Mouse (Mus musculus): ENCODE results near the gene Syne3. TPM values are rescaled to one million over a fixed set of nuclear protein-coding genes. Genes with fewer than 3 reads are reported as not detected.

Gene Syne3
- polyA plus RNA-seq, 1 experiment from 2014 or later: 0.16 TPM

DNA sequence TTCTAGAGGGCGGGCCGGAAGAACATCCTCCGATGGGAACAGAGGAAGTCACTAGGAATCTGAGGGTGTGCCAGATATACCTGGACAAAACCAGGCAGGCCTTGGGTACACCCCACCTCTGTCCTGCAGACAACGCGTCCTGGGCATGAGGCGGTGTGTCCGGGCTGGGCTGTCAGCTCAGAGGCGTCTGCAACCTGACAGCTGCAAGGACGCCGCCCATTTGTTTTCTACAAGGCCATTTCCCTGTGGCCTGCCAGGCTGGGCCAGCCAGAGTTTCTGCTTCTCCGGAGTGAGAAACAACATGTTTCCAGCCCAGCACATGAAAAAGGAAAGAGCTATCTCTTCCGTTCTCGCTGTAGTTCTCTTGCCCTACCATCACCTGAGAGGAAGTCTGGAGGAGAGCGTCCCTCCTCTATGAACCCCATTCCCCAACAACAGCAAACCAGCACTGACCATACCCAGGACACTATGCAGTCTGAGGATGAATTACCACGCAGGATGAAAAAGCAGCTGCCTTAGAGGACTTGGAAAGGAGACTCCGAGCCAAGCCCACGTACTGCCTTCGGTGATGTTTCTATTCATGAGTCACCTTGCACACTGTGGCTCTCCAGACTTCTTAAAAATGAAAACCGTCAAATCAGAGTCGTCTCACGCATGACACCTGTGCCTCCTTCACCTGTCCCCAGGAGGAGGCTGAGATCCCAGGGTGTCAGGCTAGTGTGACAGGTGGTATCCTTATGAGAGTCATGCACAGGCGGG, 4.5 kb downstream of the Syne3 start:
- Histone ChIP-seq H3K4me2 (ENCODE audit: low read length) (no peak overlapping the region), H3K36me3 (ENCODE audit: control insufficient read depth, insufficient read depth, low read length) (no peaks in the 10 kb centered on the region), H3K9me3 (replicated peaks; ENCODE audit: control insufficient read depth, low read length, poor library complexity, severe bottlenecking) (no peaks in the 10 kb centered on the region), H3K27ac (ENCODE audit: low read length) (no peak overlapping the region), H3K4me1 (ENCODE audit: control insufficient read depth, insufficient read depth, low read length) (peaks cover 10% of the 10 kb centered on the region), H3K9ac (ENCODE audit: low read depth, low read length) (no peak overlapping the region), H3K4me3 (ENCODE audit: low read depth, low read length) (no peak overlapping the region), H3K27me3 (ENCODE audit: control insufficient read depth, insufficient read depth, low read depth, low read length) (peaks cover 24% of the 10 kb centered on the region)
- WGBS: 88% methylated on average over 22 of the region's 22 CpGs
- ATAC-seq: no peak

DNA sequence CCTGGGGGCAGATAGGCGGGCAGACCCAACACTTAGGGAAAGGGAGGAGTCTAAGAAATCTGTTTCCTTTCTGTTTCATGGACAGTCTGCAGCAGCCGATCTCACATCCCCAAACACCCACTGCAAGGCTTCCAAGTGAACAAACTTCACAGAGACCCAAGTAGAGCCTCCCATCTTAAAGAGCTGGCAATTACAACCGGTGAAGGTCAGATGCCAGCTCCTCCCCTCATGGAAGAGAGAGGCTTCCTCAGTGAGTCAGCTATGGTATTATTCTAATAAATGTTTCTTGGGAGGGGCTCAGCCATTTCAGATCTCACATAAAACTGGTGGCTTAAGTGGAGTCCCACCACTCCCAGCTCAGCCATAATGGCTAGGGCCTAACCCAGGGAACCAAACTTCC, 5.9 kb downstream of the Syne3 start:
- no peak overlapping the region for H3K9ac ChIP-seq (ENCODE audit: low read depth, low read length)
- no peak for ATAC-seq
- H3K27ac ChIP-seq (ENCODE audit: low read length): no peak overlapping the region
- peaks cover 15% of the 10 kb centered on the region for H3K27me3 ChIP-seq (ENCODE audit: control insufficient read depth, insufficient read depth, low read depth, low read length)
- no peaks in the 10 kb centered on the region for H3K9me3 ChIP-seq (replicated peaks; ENCODE audit: control insufficient read depth, low read length, poor library complexity, severe bottlenecking)
- H3K4me3 ChIP-seq (ENCODE audit: low read depth, low read length): no peak overlapping the region
- H3K36me3 ChIP-seq (ENCODE audit: control insufficient read depth, insufficient read depth, low read length): no peaks in the 10 kb centered on the region
- no peaks in the 10 kb centered on the region; the same call in 1 of the 2 replicates for H3K4me1 ChIP-seq (ENCODE audit: control insufficient read depth, insufficient read depth, low read length)
- H3K4me2 ChIP-seq (ENCODE audit: low read length): no peak overlapping the region
- WGBS: 77% methylated on average over 3 of the region's 3 CpGs

DNA sequence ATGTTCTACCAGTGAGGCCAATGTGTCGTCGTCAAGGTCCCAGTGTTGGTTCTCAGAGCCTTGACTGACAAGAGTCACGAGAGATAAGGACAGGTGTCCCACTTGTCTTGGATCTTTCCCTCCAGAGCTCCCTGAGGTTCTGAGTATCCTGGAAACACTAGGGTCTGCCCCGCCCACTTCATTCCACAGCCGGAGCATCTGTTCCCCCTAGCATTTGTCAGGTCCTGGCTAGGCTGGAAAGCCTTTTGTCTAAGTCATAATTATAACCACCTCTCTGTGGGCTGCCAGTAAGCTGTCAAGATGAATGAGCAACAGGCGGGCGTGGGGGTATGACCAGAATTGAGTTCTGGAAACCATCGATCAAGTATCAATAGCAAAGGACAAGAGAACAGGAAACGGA, 6.5 kb downstream of the Syne3 start:
- Histone ChIP-seq H3K9me3 (replicated peaks; ENCODE audit: control insufficient read depth, low read length, poor library complexity, severe bottlenecking) (no peaks in the 10 kb centered on the region), H3K9ac (ENCODE audit: low read depth, low read length) (no peak overlapping the region), H3K4me3 (ENCODE audit: low read depth, low read length) (no peak overlapping the region), H3K27me3 (ENCODE audit: control insufficient read depth, insufficient read depth, low read depth, low read length) (peaks cover 10% of the 10 kb centered on the region), H3K4me2 (ENCODE audit: low read length) (no peak overlapping the region), H3K36me3 (ENCODE audit: control insufficient read depth, insufficient read depth, low read length) (no peaks in the 10 kb centered on the region), H3K27ac (ENCODE audit: low read length) (no peak overlapping the region), H3K4me1 (ENCODE audit: control insufficient read depth, insufficient read depth, low read length) (no peaks in the 10 kb centered on the region)
- 49% methylated on average over 9 of the region's 9 CpGs for WGBS
- no peak for ATAC-seq

DNA sequence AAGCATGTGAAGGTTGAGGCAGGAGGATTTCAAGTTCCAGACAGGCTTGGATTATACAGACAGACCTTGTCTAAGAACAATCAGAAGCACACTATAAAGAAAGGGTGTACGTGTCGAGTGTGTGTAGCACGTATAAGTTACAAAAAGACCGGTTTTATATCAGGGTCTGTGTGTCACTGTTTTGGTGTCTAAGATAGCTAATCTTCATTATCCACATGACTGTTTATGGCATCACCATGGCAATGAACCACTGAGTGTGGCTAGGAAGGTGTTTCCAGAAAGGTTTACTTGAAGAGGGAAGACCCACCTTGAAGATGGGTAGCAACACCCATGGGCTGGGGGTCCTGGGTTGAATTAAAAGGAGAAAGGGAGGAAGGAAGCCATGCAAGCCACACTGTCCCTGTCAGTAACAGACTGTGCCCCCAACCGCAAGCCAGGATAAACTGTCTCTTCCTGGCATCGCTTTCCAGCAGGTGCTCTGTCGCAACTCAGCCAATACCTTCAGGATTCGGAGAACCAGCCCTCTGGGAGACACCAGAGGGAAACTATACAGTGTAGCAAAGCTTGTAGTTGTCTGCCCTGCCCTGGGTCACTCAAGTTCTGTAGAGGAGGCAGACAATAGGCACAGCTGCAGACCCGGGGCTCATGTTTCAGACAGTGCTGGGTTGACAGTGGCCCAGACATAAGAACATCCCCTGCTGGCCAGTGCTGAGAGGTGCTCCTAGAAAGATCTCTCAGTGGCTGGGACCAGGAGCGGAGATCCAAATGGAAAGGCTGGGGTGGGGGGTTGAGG, 7.1 kb downstream of the Syne3 start:
- no peak for ATAC-seq
- 67% methylated on average over 10 of the region's 10 CpGs for WGBS
- no peak overlapping the region for H3K9ac ChIP-seq (ENCODE audit: low read depth, low read length)

DNA sequence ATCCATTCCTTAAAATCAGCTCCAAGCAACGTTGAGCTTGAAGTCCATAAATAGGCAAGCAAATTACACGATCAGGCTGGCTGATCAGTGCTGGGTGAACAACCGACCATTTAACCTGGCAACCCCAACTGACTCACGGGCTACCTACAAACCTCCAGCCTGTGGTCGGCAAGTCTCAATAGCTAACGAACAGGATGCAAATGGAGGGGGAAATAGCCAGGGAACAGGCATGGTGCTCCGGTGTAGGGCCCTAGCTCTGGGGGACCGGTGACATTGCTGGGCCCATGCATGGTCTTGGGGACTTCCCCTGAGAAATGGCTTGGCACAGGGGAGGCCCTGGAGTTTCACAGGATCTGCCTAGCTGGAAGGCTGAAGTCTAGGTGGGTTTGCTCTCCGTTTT, 8.3 kb downstream of the Syne3 start:
- ATAC-seq: no peak
- WGBS: 91% methylated on average over 9 of the region's 9 CpGs
- no peak overlapping the region for H3K4me2 ChIP-seq (ENCODE audit: low read length)
- no peak overlapping the region for H3K9ac ChIP-seq (ENCODE audit: low read depth, low read length)
- no peaks in the 10 kb centered on the region; the same call in 1 of the 2 replicates for H3K27me3 ChIP-seq (ENCODE audit: control insufficient read depth, insufficient read depth, low read depth, low read length)
- no peaks in the 10 kb centered on the region for H3K36me3 ChIP-seq (ENCODE audit: control insufficient read depth, insufficient read depth, low read length)
- H3K27ac ChIP-seq (ENCODE audit: low read length): no peak overlapping the region
- H3K9me3 ChIP-seq (replicated peaks; ENCODE audit: control insufficient read depth, low read length, poor library complexity, severe bottlenecking): no peaks in the 10 kb centered on the region
- no peak overlapping the region for H3K4me3 ChIP-seq (ENCODE audit: low read depth, low read length)
- no peaks in the 10 kb centered on the region for H3K4me1 ChIP-seq (ENCODE audit: control insufficient read depth, insufficient read depth, low read length)

More for the DNA sequence above, 7.1 kb downstream of the Syne3 start:
- peaks cover 3% of the 10 kb centered on the region; the same call in 1 of the 2 replicates for H3K27me3 ChIP-seq (ENCODE audit: control insufficient read depth, insufficient read depth, low read depth, low read length)
- no peak overlapping the region for H3K4me3 ChIP-seq (ENCODE audit: low read depth, low read length)
- no peaks in the 10 kb centered on the region for H3K4me1 ChIP-seq (ENCODE audit: control insufficient read depth, insufficient read depth, low read length)
- H3K4me2 ChIP-seq (ENCODE audit: low read length): no peak overlapping the region
- no peaks in the 10 kb centered on the region for H3K9me3 ChIP-seq (replicated peaks; ENCODE audit: control insufficient read depth, low read length, poor library complexity, severe bottlenecking)
- H3K27ac ChIP-seq (ENCODE audit: low read length): no peak overlapping the region
- H3K36me3 ChIP-seq (ENCODE audit: control insufficient read depth, insufficient read depth, low read length): no peaks in the 10 kb centered on the region

DNA sequence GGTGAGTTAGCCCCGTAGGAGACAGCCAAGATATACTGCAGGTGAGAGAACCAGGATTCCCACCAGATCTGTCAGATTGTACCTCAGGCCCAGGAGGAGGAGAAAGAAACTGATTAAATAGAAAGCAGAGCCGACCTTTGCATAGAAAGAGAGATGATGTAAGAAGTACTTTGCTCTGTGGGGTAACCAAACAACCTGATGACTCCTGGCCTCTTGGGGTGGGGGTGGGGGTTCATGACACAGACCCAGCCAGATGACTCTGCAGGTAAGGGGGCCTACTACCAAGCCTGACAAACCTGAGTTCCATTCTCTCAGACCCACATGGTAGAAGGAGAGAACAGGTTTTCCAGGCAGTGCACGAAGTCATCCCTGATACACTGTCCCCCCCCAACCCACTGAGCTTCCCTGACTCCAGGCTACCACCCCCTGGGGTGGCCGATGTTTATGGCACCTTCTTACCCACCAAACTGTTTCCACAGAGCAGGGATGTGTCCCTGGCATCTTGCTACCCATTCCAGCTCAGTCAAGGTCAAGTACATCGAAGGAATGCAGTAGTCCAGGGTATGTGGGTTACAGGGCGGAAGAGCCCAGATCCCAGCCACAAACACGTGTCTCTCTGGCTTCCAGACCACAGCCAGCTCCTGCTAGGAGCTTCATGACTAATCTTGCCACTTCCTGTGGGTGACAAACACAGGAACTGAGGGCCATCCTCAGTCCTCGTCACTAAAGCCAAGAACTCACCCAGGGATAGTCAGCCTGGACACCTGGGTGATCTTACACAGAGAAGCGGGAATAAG, 8.9 kb downstream of the Syne3 start:
- 88% methylated on average over 9 of the region's 9 CpGs for WGBS
- no peak for ATAC-seq
- no peaks in the 10 kb centered on the region; the same call in 1 of the 2 replicates for H3K27me3 ChIP-seq (ENCODE audit: control insufficient read depth, insufficient read depth, low read depth, low read length)
- H3K4me3 ChIP-seq (ENCODE audit: low read depth, low read length): no peak overlapping the region
- no peaks in the 10 kb centered on the region for H3K36me3 ChIP-seq (ENCODE audit: control insufficient read depth, insufficient read depth, low read length)
- H3K9me3 ChIP-seq (replicated peaks; ENCODE audit: control insufficient read depth, low read length, poor library complexity, severe bottlenecking): no peaks in the 10 kb centered on the region
- no peaks in the 10 kb centered on the region for H3K4me1 ChIP-seq (ENCODE audit: control insufficient read depth, insufficient read depth, low read length)
- H3K4me2 ChIP-seq (ENCODE audit: low read length): no peak overlapping the region
- H3K27ac ChIP-seq (ENCODE audit: low read length): no peak overlapping the region
- H3K9ac ChIP-seq (ENCODE audit: low read depth, low read length): no peak overlapping the region

DNA sequence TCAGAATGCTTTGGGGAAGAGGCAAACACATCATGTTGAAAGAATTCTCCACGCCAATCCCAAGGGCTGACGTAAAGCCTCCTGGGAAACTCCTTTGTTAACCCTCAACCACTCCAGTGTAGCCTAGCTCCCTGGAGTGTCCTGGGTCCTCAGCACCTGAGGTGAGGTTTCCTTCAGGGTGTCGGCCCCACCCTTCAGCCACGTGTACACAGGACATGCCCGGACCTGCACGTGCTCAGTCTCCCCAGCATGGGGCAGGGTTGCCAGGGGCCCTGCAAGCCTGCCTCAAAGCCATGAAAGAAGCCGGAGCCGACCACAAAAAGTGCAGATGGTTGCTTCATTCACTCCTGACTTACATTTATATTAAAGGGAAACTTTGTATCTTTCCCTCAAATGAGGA, 10.4 kb downstream of the Syne3 start:
- H3K9ac ChIP-seq (ENCODE audit: low read depth, low read length): no peak overlapping the region
- H3K36me3 ChIP-seq (ENCODE audit: control insufficient read depth, insufficient read depth, low read length): no peaks in the 10 kb centered on the region
- H3K4me1 ChIP-seq (ENCODE audit: control insufficient read depth, insufficient read depth, low read length): no peaks in the 10 kb centered on the region
- WGBS: 49% methylated on average over 8 of the region's 8 CpGs
- no peak overlapping the region for H3K4me2 ChIP-seq (ENCODE audit: low read length)
- ATAC-seq: no peak
- no peak overlapping the region for H3K27ac ChIP-seq (ENCODE audit: low read length)
- no peaks in the 10 kb centered on the region for H3K27me3 ChIP-seq (ENCODE audit: control insufficient read depth, insufficient read depth, low read depth, low read length)
- no peaks in the 10 kb centered on the region for H3K9me3 ChIP-seq (replicated peaks; ENCODE audit: control insufficient read depth, low read length, poor library complexity, severe bottlenecking)
- no peak overlapping the region for H3K4me3 ChIP-seq (ENCODE audit: low read depth, low read length)

DNA sequence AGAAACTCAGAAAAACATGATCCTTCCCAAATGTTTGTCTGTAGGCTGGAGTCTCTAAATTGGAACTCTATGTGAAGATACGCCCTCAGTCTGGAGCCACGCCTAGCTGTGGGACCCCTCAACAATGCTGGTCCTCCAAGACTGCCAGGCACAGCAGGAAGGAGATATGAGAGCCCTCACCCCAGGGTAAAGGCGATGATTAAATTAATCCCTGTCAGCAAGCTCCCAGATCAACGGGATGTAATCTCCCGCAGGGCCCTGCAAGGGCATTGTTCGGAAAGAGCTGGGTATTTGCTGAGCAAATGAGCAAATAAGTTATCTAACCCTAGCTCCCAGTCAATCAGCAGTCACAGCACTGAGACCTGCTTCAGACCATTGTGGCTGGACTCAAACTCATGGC, 11.1 kb downstream of the Syne3 start:
- Histone ChIP-seq H3K27ac (ENCODE audit: low read length) (no peak overlapping the region), H3K36me3 (ENCODE audit: control insufficient read depth, insufficient read depth, low read length) (no peaks in the 10 kb centered on the region), H3K9me3 (replicated peaks; ENCODE audit: control insufficient read depth, low read length, poor library complexity, severe bottlenecking) (no peaks in the 10 kb centered on the region), H3K27me3 (ENCODE audit: control insufficient read depth, insufficient read depth, low read depth, low read length) (no peaks in the 10 kb centered on the region), H3K4me1 (ENCODE audit: control insufficient read depth, insufficient read depth, low read length) (no peaks in the 10 kb centered on the region), H3K4me2 (ENCODE audit: low read length) (no peak overlapping the region), H3K9ac (ENCODE audit: low read depth, low read length) (no peak overlapping the region), H3K4me3 (ENCODE audit: low read depth, low read length) (no peak overlapping the region)
- no peak for ATAC-seq
- 42% methylated on average over 6 of the region's 6 CpGs for WGBS

Data from midbrain, embryonic 16.5 days (tissue).